Mouse (Mus musculus) C2C12 (cell line): ENCODE results near the gene Ppp1r21.

Source experiments
- CTCF ChIP-seq: IDR thresholded peaks from one replicate; pipeline ENCODE4 v1.5.1; 2011; ENCODE audit not compliant: control insufficient read depth, insufficient read depth, insufficient read length
- MAX ChIP-seq: IDR thresholded peaks from one replicate; pipeline ENCODE4 v1.6.1; 2011; ENCODE audit warnings: mild to moderate bottlenecking, control low read depth
- MYOD1 ChIP-seq: IDR thresholded peaks from one replicate; pipeline ENCODE4 v1.6.1; 2011; ENCODE audit warnings: low read depth; ENCODE audit not compliant: control insufficient read depth, insufficient read length
- MYOG ChIP-seq: IDR thresholded peaks from one replicate; pipeline ENCODE4 v1.6.1; 2011; ENCODE audit not compliant: control insufficient read depth, insufficient read length; ENCODE audit errors: extremely low read depth
- USF1 ChIP-seq: IDR thresholded peaks from one replicate; pipeline ENCODE4 v1.6.1; 2011; ENCODE audit warnings: low read depth, mild to moderate bottlenecking, control low read depth, moderate library complexity

DNA sequence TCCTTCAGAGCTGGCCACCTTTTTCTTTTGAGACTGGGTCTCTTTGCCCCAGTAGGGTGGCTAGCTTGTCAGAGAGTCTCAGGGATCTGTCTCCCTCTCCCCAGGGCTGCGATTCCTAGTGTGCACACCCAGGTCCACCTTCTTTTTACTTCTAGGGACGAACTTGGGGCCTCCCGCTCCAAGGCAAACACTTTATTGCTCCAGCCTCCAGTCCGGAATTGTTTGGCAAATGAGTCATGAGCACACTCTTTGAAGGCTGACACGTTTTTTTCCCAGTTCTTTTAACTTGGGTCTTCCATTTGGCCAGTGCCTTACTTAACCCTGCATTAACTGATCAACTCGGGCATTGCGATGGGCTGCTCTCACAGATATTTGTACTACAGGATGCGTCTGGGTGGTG is 53.5 kb downstream of the Ppp1r21 start:
- TF ChIP-seq CTCF: no peak
- no peak for TF ChIP-seq MAX
- TF ChIP-seq MYOD1: no peak
- no peak for TF ChIP-seq MYOG
- TF ChIP-seq USF1: no peak
